Mouse (Mus musculus) bone marrow macrophage, adult 2 months (primary cell): ENCODE data around the gene Zmym6. TPM values are rescaled to one million over a fixed set of nuclear protein-coding genes. Genes with fewer than 3 reads are reported as not detected.

ENCODE experiments used
- H3K27ac ChIP-seq: 2 replicates; pipeline ENCODE4 v1.5.1; 2012; ENCODE audit warnings: low read depth, low read length; ENCODE audit not compliant: insufficient read depth
- H3K4me1 ChIP-seq: 2 replicates; pipeline ENCODE4 v1.6.1; 2012; ENCODE audit warnings: low read length; ENCODE audit not compliant: control insufficient read depth, insufficient read depth
- H3K4me3 ChIP-seq: 2 replicates; pipeline ENCODE4 v1.5.1; 2012; ENCODE audit warnings: mild to moderate bottlenecking, low read length, moderate library complexity; ENCODE audit not compliant: insufficient read depth
- CTCF ChIP-seq: IDR thresholded peaks from 2 replicates; pipeline ENCODE4 v1.5.1; 2012; ENCODE audit warnings: low read depth, mild to moderate bottlenecking, low read length, moderate library complexity
- POLR2A ChIP-seq: IDR thresholded peaks from 2 replicates; pipeline ENCODE4 v1.6.1; 2012; ENCODE audit warnings: mild to moderate bottlenecking, low read depth, low read length, borderline replicate concordance
- polyA plus RNA-seq: library from polyadenylated mRNA; stranded (reverse); fragments of >200 nt; gene quantifications from 2 replicates; pipeline ENCODE4 v1.2.4, GENCODE M21; 2012; ENCODE audit not compliant: missing spikeins, insufficient read depth, insufficient read length

The Zmym6 gene
- 26.1 and 27.3 TPM in 2 replicates for polyA plus RNA-seq

DNA sequence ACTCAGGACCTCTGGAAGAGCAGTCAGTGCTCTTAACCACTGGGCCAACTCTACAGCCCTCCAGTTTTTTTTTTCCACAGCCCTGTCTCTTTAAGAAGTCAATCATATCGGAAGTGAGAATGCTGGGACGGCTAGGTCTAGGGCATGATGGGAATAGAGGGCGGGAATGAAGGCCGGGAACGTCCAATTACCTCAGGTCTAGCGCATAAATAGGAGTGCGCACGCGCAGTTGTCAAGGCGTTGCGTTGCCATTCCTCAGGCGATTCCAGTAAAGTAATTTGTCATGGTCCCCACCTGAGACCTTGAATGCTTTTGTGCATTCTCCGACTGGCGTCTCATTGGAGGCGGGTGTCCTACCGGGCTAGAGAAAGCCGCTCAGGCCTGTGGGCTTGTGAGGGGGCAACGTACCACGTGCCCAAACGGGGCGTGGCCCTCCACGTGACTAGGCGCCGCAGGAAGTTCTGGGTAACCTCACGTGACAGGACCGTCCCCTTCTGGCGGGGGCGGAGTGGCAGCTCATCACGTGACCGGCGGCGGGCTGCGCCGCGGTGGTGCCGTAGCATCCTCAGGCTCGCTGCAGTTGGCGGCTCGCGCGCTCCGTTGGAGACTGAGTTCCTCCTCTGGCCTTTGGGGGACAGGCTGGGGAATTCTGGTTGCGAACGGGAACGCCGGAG lies at the start of gene Zmym6:
Gene Zmym6 (plus strand): TSS at position 509 of the 674 bp plus-strand sequence.
- Histone ChIP-seq H3K4me3 (peak within 1 kb of the TSS; percentile 59), H3K27ac (peak within 1 kb of the TSS; percentile 94), H3K4me1 (peaks cover 7% of the 10 kb centered on the region)
- TF ChIP-seq CTCF (no peak), POLR2A (no peak)

DNA sequence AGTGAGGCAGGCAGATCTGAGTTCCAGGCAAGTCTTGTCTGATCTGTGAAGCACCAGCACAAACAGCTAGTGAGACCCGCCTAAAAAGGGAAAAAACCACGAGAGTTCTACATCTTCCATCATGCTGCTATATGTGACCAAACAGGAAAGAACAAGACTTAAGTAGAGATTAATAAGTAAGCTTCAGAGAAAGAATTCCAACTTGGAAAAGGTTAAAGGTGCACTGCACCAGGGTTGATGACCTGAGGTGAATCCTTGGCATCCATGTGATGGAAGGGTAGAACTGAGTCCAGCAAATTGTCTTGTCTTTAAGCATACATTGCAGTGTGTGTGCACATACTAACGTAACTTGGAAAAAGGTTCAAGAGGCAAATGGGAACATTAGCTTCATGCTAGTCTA lies 40.0 kb upstream of the Zmym6 start:
- TF ChIP-seq POLR2A (no peak), CTCF (no peak)
- Histone ChIP-seq H3K27ac (no peak overlapping the region), H3K4me3 (no peak overlapping the region), H3K4me1 (no peaks in the 10 kb centered on the region)

DNA sequence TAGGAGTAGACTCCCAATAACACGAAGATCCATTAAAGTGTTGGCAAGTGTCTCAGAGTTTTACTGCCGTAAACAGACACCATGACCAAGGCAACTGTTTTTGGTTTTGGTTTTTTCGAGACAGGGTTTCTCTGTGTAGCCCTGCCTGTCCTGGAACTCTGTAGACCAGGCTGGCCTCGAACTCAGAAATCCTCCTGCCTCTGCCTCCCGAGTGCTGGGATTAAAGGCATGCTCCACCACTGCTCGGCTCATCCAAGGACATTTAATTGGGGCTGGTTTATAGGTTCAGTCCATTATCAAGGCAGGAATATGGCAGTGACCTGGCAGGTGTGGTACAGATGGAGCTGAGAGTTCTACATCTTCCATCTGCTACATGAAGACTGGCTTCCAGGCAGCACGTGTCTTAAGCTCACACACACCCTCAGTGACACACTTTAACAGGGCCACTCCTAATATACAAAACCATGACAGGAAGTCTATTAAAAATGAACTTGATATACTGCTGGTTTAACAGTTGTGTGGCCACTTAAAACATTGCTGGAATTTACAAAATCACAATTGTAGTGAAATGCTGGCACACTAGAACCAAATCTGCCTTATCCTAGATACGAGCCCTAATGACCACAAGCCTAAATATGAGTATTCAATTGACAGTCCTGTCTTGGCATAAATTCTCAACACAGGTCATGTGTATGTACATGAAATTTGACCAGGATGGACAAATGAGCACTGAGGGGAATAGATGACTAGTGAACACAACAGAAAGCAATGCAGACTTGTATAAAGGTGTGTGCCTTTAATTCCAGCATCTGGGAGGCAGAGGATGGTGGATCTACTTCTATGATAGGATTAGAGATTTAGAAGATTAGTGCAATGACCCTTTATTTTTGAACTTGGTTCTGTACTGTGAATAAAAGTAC lies 39.0 kb upstream of the Zmym6 start:
- Histone ChIP-seq H3K4me1 (no peaks in the 10 kb centered on the region), H3K27ac (no peak overlapping the region), H3K4me3 (no peak overlapping the region)
- TF ChIP-seq POLR2A (no peak), CTCF (no peak)

DNA sequence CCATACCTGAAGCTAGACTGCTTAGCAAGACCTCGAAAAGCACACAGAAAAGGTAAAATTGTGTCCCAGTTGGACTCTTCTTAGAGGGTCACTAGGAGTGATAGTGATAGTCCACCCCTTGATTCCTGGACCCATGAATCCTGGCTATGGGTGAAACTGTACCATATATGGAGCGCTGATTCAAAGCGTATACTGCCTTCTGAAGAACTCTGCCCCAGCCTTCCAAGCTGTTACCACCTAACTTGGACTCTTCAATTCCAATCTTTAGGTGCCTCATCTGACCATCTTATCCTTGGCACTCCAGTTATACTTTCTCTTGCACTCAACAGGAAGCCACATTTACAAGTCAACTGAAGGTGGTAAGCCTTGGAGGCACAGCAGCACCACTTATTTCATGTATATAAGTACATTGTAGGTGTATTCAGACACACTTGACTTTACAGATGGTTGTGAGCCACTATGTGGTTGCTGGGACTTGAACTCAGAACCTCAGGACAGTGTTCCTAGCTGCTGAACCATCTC lies 38.3 kb upstream of the Zmym6 start:
- H3K27ac ChIP-seq: no peak overlapping the region
- H3K4me1 ChIP-seq: no peaks in the 10 kb centered on the region
- no peak for TF ChIP-seq CTCF
- H3K4me3 ChIP-seq: no peak overlapping the region

DNA sequence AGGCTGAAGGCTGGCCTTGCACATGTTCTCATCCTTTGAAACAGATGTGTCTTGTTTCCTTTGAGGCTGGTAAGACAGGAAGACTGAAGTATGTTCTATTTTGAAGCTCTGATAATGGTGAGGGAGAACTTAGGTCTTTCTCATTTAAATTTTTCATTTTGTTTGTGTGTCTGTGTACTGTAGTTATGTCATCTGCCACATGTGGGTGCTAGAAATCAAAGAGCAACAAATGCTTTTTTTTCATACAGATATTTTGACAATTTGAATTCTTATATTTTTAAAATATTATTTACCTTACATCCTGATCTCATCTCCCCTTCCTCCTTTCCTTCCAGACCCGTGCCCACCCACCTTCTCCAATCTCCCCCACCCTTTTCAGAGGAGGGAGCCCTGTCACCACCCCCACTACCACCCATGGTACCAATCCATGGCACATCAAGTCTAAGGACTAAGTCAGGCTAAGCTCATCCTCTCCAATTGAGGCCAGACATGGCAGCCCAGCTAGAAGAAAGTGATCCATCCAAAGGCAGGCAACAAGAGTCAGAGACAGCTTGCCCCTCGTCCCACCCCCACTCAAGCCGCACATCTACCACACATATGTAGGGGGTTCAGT lies 37.2 kb upstream of the Zmym6 start:
- TF ChIP-seq CTCF (no peak), POLR2A (no peak)
- Histone ChIP-seq H3K27ac (no peak overlapping the region), H3K4me1 (no peaks in the 10 kb centered on the region), H3K4me3 (no peak overlapping the region)

DNA sequence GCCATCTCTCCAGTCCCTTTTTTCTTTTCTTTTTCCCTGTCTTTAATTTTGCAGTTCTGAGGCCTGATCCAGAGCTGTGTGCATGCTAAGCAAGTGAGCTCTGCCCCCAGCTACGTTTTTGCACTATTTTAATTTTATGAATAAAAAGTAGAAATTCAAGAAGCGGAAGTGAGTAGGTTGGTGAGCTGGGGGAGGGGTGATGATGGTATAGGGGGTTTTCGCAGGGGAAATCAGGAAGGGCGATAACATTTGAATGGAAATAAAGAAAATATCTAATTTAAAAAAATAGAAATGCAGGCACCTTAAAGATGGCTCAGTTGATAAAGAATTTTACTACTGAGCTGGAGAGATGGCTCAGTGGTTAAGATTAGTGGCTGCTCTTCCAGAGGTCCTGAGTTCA lies 33.6 kb upstream of the Zmym6 start:
- Histone ChIP-seq H3K27ac (no peak overlapping the region), H3K4me1 (peaks cover 11% of the 10 kb centered on the region), H3K4me3 (no peak overlapping the region)
- TF ChIP-seq POLR2A: no peak
- no peak for TF ChIP-seq CTCF

DNA sequence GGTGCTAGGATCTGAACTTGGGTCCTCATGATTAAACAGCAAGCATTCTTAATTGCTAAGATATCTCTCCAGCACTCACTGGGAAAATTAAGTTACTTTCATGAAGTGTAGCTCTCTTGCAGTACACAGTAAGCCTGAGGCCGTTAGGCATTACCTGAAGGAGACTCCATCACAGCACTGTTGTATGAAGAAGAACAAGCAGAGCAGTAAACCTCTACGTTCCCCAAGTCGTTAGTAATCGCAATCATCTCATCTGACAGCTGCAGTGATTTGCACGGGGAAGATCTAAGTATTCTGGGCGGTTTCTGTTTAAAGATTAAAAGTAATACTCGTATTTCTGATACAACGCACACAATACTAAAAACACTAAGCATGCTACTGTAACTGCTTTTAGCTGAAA lies 26.1 kb upstream of the Zmym6 start:
- TF ChIP-seq POLR2A (no peak), CTCF (no peak)
- no peak overlapping the region for H3K27ac ChIP-seq
- H3K4me3 ChIP-seq: no peak overlapping the region
- H3K4me1 ChIP-seq: peaks cover 1% of the 10 kb centered on the region

DNA sequence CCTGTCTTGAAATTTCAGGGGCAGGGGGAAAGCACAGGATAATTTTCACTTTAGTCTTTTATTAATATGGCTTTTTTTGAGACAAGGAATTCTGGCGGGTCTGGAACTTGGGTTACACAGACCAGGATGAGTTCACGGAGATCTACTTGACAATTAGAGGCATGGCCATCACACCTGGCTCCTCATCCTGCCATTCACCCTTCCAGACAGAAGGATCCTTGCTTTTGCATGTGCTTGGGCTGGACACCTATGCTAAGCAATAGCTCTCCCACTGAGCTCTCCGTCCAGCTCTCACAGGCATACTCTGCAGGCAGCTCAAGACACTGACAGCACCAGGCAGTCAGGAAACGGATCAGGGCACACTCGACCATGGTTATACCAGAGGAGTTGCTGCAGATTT lies 24.1 kb upstream of the Zmym6 start:
- Histone ChIP-seq H3K4me3 (no peak overlapping the region), H3K4me1 (no peaks in the 10 kb centered on the region), H3K27ac (no peak overlapping the region)
- no peak for TF ChIP-seq CTCF
- TF ChIP-seq POLR2A: no peak

DNA sequence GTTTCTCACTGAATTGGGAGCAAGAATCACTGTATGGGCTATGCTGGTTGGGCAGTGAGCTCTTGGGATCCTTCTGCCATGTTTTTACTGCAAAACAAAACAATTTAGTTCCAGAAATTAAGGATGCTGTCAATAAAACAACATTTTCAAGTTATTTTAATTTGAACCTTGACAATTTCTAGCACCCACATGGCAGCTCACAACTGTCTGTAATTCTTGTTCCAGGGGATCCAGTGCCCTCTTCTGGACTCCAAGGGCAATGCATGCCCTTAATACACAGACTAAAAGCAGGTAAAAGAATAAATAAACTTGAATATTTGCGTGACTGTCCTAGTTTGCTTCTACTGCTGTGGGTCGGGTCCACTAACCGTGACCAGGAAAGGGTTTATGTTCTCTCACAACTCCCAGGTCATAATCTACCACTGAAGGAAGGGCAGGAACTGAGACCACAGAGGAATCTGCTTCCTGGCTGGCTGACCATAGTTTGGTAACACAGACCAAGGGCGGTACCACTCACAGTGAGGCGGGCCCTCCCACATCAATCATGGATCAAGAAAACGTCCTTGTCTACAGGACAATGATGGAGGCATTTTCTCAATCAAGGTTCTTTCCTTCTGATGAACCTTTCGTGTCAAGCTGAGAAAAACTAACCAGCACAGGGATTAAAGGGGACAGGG lies 22.5 kb upstream of the Zmym6 start:
- no peak for TF ChIP-seq CTCF
- no peak for TF ChIP-seq POLR2A
- Histone ChIP-seq H3K27ac (no peak overlapping the region), H3K4me1 (peaks cover 1% of the 10 kb centered on the region), H3K4me3 (no peak overlapping the region)
